Mouse (Mus musculus) layer of hippocampus, postnatal 36 days (tissue): ENCODE data around the gene Rpl35. TPM values are rescaled to one million over a fixed set of nuclear protein-coding genes. Genes with fewer than 3 reads are reported as not detected.
A peak's percentile ranks its signal among the peaks of the same experiment; 100 is the strongest.
"Not testable (repeated sequence)": the region's sequence is repeated elsewhere in the genome, so short reads cannot be mapped to it uniquely, and the experiment has no call there.

ENCODE experiments used
- DNase-seq, 2 experiments: peaks; one replicate each; pipeline ENCODE4 v3.0.0; 2022
- total RNA-seq, 2 experiments: library from RNA; stranded (reverse); gene quantifications; 2 replicates each; pipeline ENCODE4 v1.2.3; 2021

Rpl35 gene
- 100 to 1,000 TPM; 261 to 262 TPM for total RNA-seq

- DNase-seq: no peak
Measured at GRCm38 (mm10) chr2:39005574-39006079, at the start of gene Rpl35. Rpl35 (minus strand) TSS chr2:39005624.

GRCm38 (mm10) chr2:39048515-39048914, 43.1 kb upstream of the Rpl35 start:
- no peak for DNase-seq

- DNase-seq: no peak
Measured at GRCm38 (mm10) chr2:39040215-39040614, 34.8 kb upstream of the Rpl35 start.

GRCm38 (mm10) chr2:39031611-39032010, 26.2 kb upstream of the Rpl35 start:
- no peak for DNase-seq

- no peak for DNase-seq
Measured at GRCm38 (mm10) chr2:39020004-39020403, 14.6 kb upstream of the Rpl35 start.

GRCm38 (mm10) chr2:39016581-39016980, 11.2 kb upstream of the Rpl35 start:
- DNase-seq: no peak

- no peak for DNase-seq
Measured at GRCm38 (mm10) chr2:39012768-39013279, 7.4 kb upstream of the Rpl35 start.

- no peak for DNase-seq
Measured at GRCm38 (mm10) chr2:39011971-39012370, 6.5 kb upstream of the Rpl35 start.

- no peak for DNase-seq
Measured at GRCm38 (mm10) chr2:39011264-39011663, 5.8 kb upstream of the Rpl35 start.

GRCm38 (mm10) chr2:39010144-39010543, 4.7 kb upstream of the Rpl35 start:
- DNase-seq: not testable (repeated sequence)

- DNase-seq: no peak
Measured at GRCm38 (mm10) chr2:39008954-39009365, 3.5 kb upstream of the Rpl35 start.

- DNase-seq: no peak
Measured at GRCm38 (mm10) chr2:39008350-39008851, 3.0 kb upstream of the Rpl35 start.

GRCm38 (mm10) chr2:39007865-39008264, 2.4 kb upstream of the Rpl35 start:
- DNase-seq: peak; percentile 95 to 97

GRCm38 (mm10) chr2:39006149-39006730, 816 bp upstream of the Rpl35 start:
- DNase-seq: no peak

- peak; percentile 90 to 91 for DNase-seq
Measured at GRCm38 (mm10) chr2:39004880-39005435, 466 bp downstream of the Rpl35 start, which contains the start of gene Arpc5l. Arpc5l (plus strand) TSS chr2:39005348.

GRCm38 (mm10) chr2:39004372-39004771, 1.1 kb downstream of the Rpl35 start:
- DNase-seq: no peak

- no peak for DNase-seq
Measured at GRCm38 (mm10) chr2:39003512-39003911, 1.9 kb downstream of the Rpl35 start.

GRCm38 (mm10) chr2:39003106-39003505, 2.3 kb downstream of the Rpl35 start:
- DNase-seq: no peak

- no peak for DNase-seq
Measured at GRCm38 (mm10) chr2:39001866-39002265, 3.6 kb downstream of the Rpl35 start.

GRCm38 (mm10) chr2:39000587-39000919, 4.9 kb downstream of the Rpl35 start:
- no peak for DNase-seq

- DNase-seq: no peak
Measured at GRCm38 (mm10) chr2:38999910-39000586, 5.4 kb downstream of the Rpl35 start.

- DNase-seq: no peak
Measured at GRCm38 (mm10) chr2:38999381-38999780, 6.0 kb downstream of the Rpl35 start.
